Mouse (Mus musculus) left cerebral cortex, postnatal 14 days (tissue): ENCODE data around the gene Mbnl2. TPM values are rescaled to one million over a fixed set of nuclear protein-coding genes. Genes with fewer than 3 reads are reported as not detected.

ENCODE experiments used
- DNase-seq, 2 experiments: peaks; one replicate each; pipeline ENCODE4 v3.0.0; 2021 to 2022; ENCODE audit warnings: low spot score in 2 of 2, mixed read lengths in 1 of 2
- intact Hi-C: fragments of 180-260 bp; cut with DNase I; formaldehyde crosslinking; loops from one replicate; pipeline ENCODE4 v1.15.1; 2025
- total RNA-seq, 2 experiments: library from RNA; stranded (reverse); gene quantifications; 2 replicates each; pipeline ENCODE4 v1.2.3; 2021

Gene Mbnl2
- total RNA-seq, 2 experiments from 2014 or later: 192 to 202 TPM

GRCm38 (mm10) chr14:120292617-120293195 lies 17.2 kb downstream of the Mbnl2 start:
- intact Hi-C loops: no loop called here
- DNase-seq: no peak

GRCm38 (mm10) chr14:120294480-120294879 lies 19.0 kb downstream of the Mbnl2 start:
- DNase-seq: no peak
- intact Hi-C loops: no loop called here

GRCm38 (mm10) chr14:120295355-120296220 lies 20.1 kb downstream of the Mbnl2 start:
- no peak for DNase-seq
- intact Hi-C loops: no loop called here

- intact Hi-C loops: no loop called here
- no peak for DNase-seq
Measured at GRCm38 (mm10) chr14:120296231-120297006, 20.9 kb downstream of the Mbnl2 start.

GRCm38 (mm10) chr14:120297137-120297749 lies 21.8 kb downstream of the Mbnl2 start:
- DNase-seq: no peak
- intact Hi-C loops: no loop called here

GRCm38 (mm10) chr14:120297833-120298232 lies 22.4 kb downstream of the Mbnl2 start:
- no peak for DNase-seq
- intact Hi-C loops: no loop called here

GRCm38 (mm10) chr14:120298439-120298838 lies 23.0 kb downstream of the Mbnl2 start:
- DNase-seq: no peak
- intact Hi-C loops: no loop called here

- intact Hi-C loops: no loop called here
- DNase-seq: no peak
Measured at GRCm38 (mm10) chr14:120299716-120300115, 24.2 kb downstream of the Mbnl2 start.

GRCm38 (mm10) chr14:120300191-120300590 lies 24.7 kb downstream of the Mbnl2 start:
- no peak for DNase-seq
- intact Hi-C loops: no loop called here

GRCm38 (mm10) chr14:120300814-120301213 lies 25.3 kb downstream of the Mbnl2 start:
- no peak for DNase-seq
- intact Hi-C loops: no loop called here

- DNase-seq: no peak
- intact Hi-C loops: no loop called here
Measured at GRCm38 (mm10) chr14:120302913-120303548, 27.6 kb downstream of the Mbnl2 start.

GRCm38 (mm10) chr14:120306229-120306628 lies 30.8 kb downstream of the Mbnl2 start:
- DNase-seq: no peak
- intact Hi-C loops: no loop called here

GRCm38 (mm10) chr14:120307356-120307755 lies 31.9 kb downstream of the Mbnl2 start:
- intact Hi-C loops: no loop called here
- DNase-seq: no peak

GRCm38 (mm10) chr14:120307963-120308362 lies 32.5 kb downstream of the Mbnl2 start:
- intact Hi-C loops: no loop called here
- no peak for DNase-seq

GRCm38 (mm10) chr14:120309691-120310090 lies 34.2 kb downstream of the Mbnl2 start:
- DNase-seq: no peak
- intact Hi-C loops: no loop called here

GRCm38 (mm10) chr14:120311330-120312097 lies 36.0 kb downstream of the Mbnl2 start:
- intact Hi-C loops: no loop called here
- DNase-seq: no peak

GRCm38 (mm10) chr14:120312661-120313406 lies 37.4 kb downstream of the Mbnl2 start:
- intact Hi-C loops: no loop called here
- peak in 1 of 2 experiments; percentile 54 for DNase-seq

GRCm38 (mm10) chr14:120313466-120313865 lies 38.0 kb downstream of the Mbnl2 start:
- no peak for DNase-seq
- intact Hi-C loops: no loop called here
